Mouse (Mus musculus): ENCODE results near the gene Bricd5.

- TF ChIP-seq MXI1 (IDR thresholded peaks at IDR 0.05; ENCODE audit: low read depth, low read length) (no peak), POLR2A (IDR thresholded peaks at IDR 0.05; ENCODE audit: low read depth, low read length) (no peak), CTCF (conservative IDR thresholded peaks at IDR 0.05 in 1 of 2, IDR thresholded peaks at IDR 0.05 in 1 of 2; ENCODE audit: low read depth in 2 of 2, low read length in 2 of 2) (no peak), RCOR1 (conservative IDR thresholded peaks at IDR 0.05; ENCODE audit: low read depth, low read length) (no peak), TCF12 (IDR thresholded peaks at IDR 0.05; ENCODE audit: low read depth, low read length) (no peak), UBTF (IDR thresholded peaks at IDR 0.05; ENCODE audit: low read depth, low read length) (no peak), EP300 (IDR thresholded peaks at IDR 0.05; ENCODE audit: low read length) (no peak), ZC3H11A (IDR thresholded peaks at IDR 0.05; ENCODE audit: low read depth, low read length) (no peak), ZNF384 (IDR thresholded peaks at IDR 0.05; ENCODE audit: low read depth, low read length) (no peak), NELFE (IDR thresholded peaks at IDR 0.05; ENCODE audit: low read depth, low read length) (no peak), GABPA (IDR thresholded peaks at IDR 0.05; ENCODE audit: insufficient replicate concordance, low read depth, low read length) (no peak), USF1 (IDR thresholded peaks at IDR 0.05; ENCODE audit: low read depth, low read length) (no peak), RAD21 (IDR thresholded peaks at IDR 0.05; ENCODE audit: low read depth, low read length) (no peak), ZKSCAN1 (IDR thresholded peaks at IDR 0.05; ENCODE audit: borderline replicate concordance, low read depth, low read length) (no peak)
These were observed 31.6 kb upstream of the Bricd5 start for GRCm38 (mm10) chr17:24442107-24442506.
